Mouse (Mus musculus) spleen, adult 2 months (tissue): ENCODE measurements around the gene Cnpy1.

Experiments
- CTCF ChIP-seq: fragments of 200-500 bp; IDR thresholded peaks from 2 replicates; pipeline ENCODE4 v1.5.1; 2011; ENCODE audit warnings: mild to moderate bottlenecking, inconsistent platforms; ENCODE audit not compliant: insufficient read depth, insufficient read length, insufficient replicate concordance; ENCODE audit errors: extremely low read depth
- POLR2A ChIP-seq: fragments of 200-500 bp; IDR thresholded peaks from 2 replicates; pipeline ENCODE4 v1.6.1; 2011; ENCODE audit warnings: low read depth, low read length, inconsistent platforms

DNA sequence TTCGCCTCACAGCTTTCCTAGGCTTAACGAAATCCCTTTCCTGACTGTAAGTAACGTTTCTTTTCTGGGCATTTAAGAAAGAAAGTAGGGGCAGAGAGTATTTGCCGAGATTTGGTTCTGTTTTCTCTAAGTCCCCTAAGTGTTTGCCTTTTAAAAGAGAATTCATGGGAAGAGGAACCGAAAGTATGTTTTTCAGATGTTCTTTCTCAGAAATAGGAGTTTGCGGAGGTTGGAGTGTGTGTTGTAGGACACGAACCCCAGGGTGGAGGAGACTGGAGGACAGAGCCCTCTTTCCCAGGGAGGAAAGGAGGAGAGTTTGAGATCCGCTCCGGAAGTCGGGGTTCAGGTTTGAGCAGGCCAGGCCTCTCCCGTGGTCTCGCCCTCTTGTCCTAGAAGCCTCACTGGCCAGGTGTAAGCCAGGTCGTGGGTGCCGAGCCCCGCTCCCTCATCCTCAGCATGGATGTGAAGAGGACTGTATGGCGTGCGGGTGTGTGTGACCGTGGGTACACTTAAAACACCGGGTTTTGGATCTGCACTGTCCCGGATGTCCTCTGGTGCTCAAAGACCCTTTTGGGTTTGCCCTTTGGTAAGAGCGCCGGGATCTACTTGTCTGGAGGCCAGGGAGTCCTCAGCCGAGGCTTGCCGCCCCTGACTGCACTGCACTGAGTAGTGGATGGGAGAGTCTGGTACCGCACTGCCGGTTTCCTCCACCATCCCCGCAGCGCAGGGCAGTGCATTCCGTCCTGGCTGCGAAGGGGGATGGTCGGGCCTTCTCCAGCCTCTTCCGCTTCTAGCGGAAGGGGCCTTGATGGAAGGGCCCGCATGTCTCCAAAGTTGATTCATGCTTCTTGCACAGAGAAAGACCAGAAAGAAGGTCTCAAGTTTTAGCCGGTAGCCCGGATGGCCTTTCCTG is 77.1 kb downstream of the Cnpy1 start:
- TF ChIP-seq POLR2A (no peak), CTCF (no peak)
